Mouse (Mus musculus) liver, embryonic 13.5 days (tissue): ENCODE measurements around the gene Trem1. TPM values are rescaled to one million over a fixed set of nuclear protein-coding genes. Genes with fewer than 3 reads are reported as not detected.

ENCODE experiments used
- ATAC-seq: fragments of 200-750 bp; cut with Nextera tagmentation; 2 replicates; pipeline ENCODE4 v1.8.0; 2017; ENCODE audit warnings: low read depth, mild to moderate bottlenecking, moderate number of reproducible peaks, moderate library complexity
- DNase-seq: peaks from one replicate; pipeline ENCODE4 v3.0.0; 2022
- H3K27ac ChIP-seq: fragments of 300-500 bp; sonication (generic); 2 replicates; pipeline ENCODE4 v1.5.1; 2015; ENCODE audit warnings: moderate library complexity, mild to moderate bottlenecking, inconsistent platforms
- H3K27me3 ChIP-seq: fragments of 300-500 bp; sonication (generic); 2 replicates; pipeline ENCODE4 v1.6.1; 2015; ENCODE audit warnings: mild to moderate bottlenecking, inconsistent platforms
- H3K36me3 ChIP-seq: fragments of 300-500 bp; sonication (generic); 2 replicates; pipeline ENCODE4 v1.6.1; 2015; ENCODE audit warnings: mild to moderate bottlenecking, inconsistent platforms
- H3K4me1 ChIP-seq: fragments of 300-500 bp; sonication (generic); replicated peaks from 2 replicates; pipeline ENCODE4 v1.6.1; 2015; ENCODE audit warnings: inconsistent platforms
- H3K4me2 ChIP-seq: fragments of 300-500 bp; sonication (generic); 2 replicates; pipeline ENCODE4 v1.6.1; 2015; ENCODE audit warnings: inconsistent platforms, mild to moderate bottlenecking, moderate library complexity
- H3K4me3 ChIP-seq: fragments of 300-500 bp; sonication (generic); replicated peaks from 2 replicates; pipeline ENCODE4 v1.5.1; 2015; ENCODE audit warnings: mild to moderate bottlenecking, inconsistent platforms
- H3K9ac ChIP-seq: fragments of 300-500 bp; sonication (generic); 2 replicates; pipeline ENCODE4 v1.6.1; 2015; ENCODE audit warnings: mild to moderate bottlenecking, inconsistent platforms
- H3K9me3 ChIP-seq: fragments of 300-500 bp; sonication (generic); replicated peaks from 2 replicates; pipeline ENCODE4 v1.6.1; 2016; ENCODE audit warnings: inconsistent platforms
- WGBS: fragments of 180-500 bp; shearing (Covaris S2); methylation state at CpG from one replicate; pipeline ENCODE4 v1.1.7; 2015; ENCODE audit not compliant: insufficient replicate concordance; 5-methylcytosine and 5-hydroxymethylcytosine counted together
- polyA plus RNA-seq: library from polyadenylated mRNA; unstranded; fragments of >200 nt; fragmentation: Nextera tagmentation; extraction: Ambion mirVana; gene quantifications from 2 replicates; pipeline ENCODE4 v1.2.1, GENCODE M21; 2015

The Trem1 gene
- polyA plus RNA-seq, 1 experiment from 2014 or later: 0.71 TPM

- H3K4me1 ChIP-seq: no peaks in the 10 kb centered on the region
- no peaks in the 10 kb centered on the region for H3K27me3 ChIP-seq
- ATAC-seq: no peak
- no peaks in the 10 kb centered on the region for H3K9me3 ChIP-seq
- H3K27ac ChIP-seq: no peak within 1 kb of the TSS
- no peaks in the 10 kb centered on the region for H3K36me3 ChIP-seq
- no peak within 1 kb of the TSS for H3K4me2 ChIP-seq
- WGBS: 63% methylated on average over 11 of the region's 11 CpGs
- H3K4me3 ChIP-seq: no peak within 1 kb of the TSS
- H3K9ac ChIP-seq: no peak within 1 kb of the TSS
- DNase-seq: no peak
Observed at GRCm38 (mm10) chr17:48247221-48247928, 14.8 kb downstream of the Trem1 start, which contains the start of gene Trem3. TSS of gene Trem3 (plus strand) at chr17:48247777.

GRCm38 (mm10) chr17:48249039-48249438 lies 16.5 kb downstream of the Trem1 start:
- DNase-seq: no peak
- 0 out of 2 replicates have a peak, but pooled peaks cover 3% of the 10 kb centered on the region for H3K27me3 ChIP-seq
- H3K4me3 ChIP-seq: no peak overlapping the region
- H3K9me3 ChIP-seq: no peaks in the 10 kb centered on the region
- H3K36me3 ChIP-seq: no peaks in the 10 kb centered on the region
- H3K4me2 ChIP-seq: no peak overlapping the region
- H3K27ac ChIP-seq: no peak overlapping the region
- H3K4me1 ChIP-seq: no peaks in the 10 kb centered on the region
- no peak overlapping the region for H3K9ac ChIP-seq
- no peak for ATAC-seq

- Histone ChIP-seq H3K36me3 (no peaks in the 10 kb centered on the region), H3K4me1 (no peaks in the 10 kb centered on the region), H3K4me2 (no peak overlapping the region), H3K9me3 (no peaks in the 10 kb centered on the region), H3K9ac (no peak overlapping the region), H3K4me3 (no peak overlapping the region), H3K27me3 (0 out of 2 replicates have a peak, but pooled peaks cover 3% of the 10 kb centered on the region), H3K27ac (no peak overlapping the region)
- DNase-seq (no peak), ATAC-seq (no peak)
- WGBS: 65% methylated on average over 11 of the region's 11 CpGs
Observed at GRCm38 (mm10) chr17:48249501-48249900, 16.9 kb downstream of the Trem1 start.

- ATAC-seq (no peak), DNase-seq (no peak)
- H3K27ac ChIP-seq: no peak overlapping the region
- H3K4me1 ChIP-seq: no peaks in the 10 kb centered on the region
- 0 out of 2 replicates have a peak, but pooled peaks cover 3% of the 10 kb centered on the region for H3K27me3 ChIP-seq
- no peaks in the 10 kb centered on the region for H3K9me3 ChIP-seq
- H3K9ac ChIP-seq: no peak overlapping the region
- H3K4me2 ChIP-seq: no peak overlapping the region
- no peak overlapping the region for H3K4me3 ChIP-seq
- whole genome bisulfite sequencing: 71% methylated on average over 7 of the region's 7 CpGs
- no peaks in the 10 kb centered on the region for H3K36me3 ChIP-seq
Observed at GRCm38 (mm10) chr17:48250631-48251030, 18.1 kb downstream of the Trem1 start.

- Histone ChIP-seq H3K4me3 (no peak overlapping the region), H3K27me3 (0 out of 2 replicates have a peak, but pooled peaks cover 3% of the 10 kb centered on the region), H3K9ac (no peak overlapping the region), H3K36me3 (no peaks in the 10 kb centered on the region), H3K4me2 (no peak overlapping the region), H3K27ac (no peak overlapping the region), H3K9me3 (no peaks in the 10 kb centered on the region), H3K4me1 (no peaks in the 10 kb centered on the region)
- no peak for DNase-seq
- ATAC-seq: no peak
Observed at GRCm38 (mm10) chr17:48256575-48256974, 24.0 kb downstream of the Trem1 start.

GRCm38 (mm10) chr17:48261868-48262267 lies 29.3 kb downstream of the Trem1 start:
- H3K36me3 ChIP-seq: no peaks in the 10 kb centered on the region
- H3K27me3 ChIP-seq: no peaks in the 10 kb centered on the region
- DNase-seq (no peak), ATAC-seq (no peak)
- no peaks in the 10 kb centered on the region for H3K9me3 ChIP-seq
- peaks cover 33% of the 10 kb centered on the region for H3K4me1 ChIP-seq
- H3K9ac ChIP-seq: no peak overlapping the region
- no peak overlapping the region for H3K27ac ChIP-seq
- H3K4me3 ChIP-seq: no peak overlapping the region
- H3K4me2 ChIP-seq: no peak overlapping the region
- 32% methylated on average over 2 of the region's 2 CpGs for WGBS

GRCm38 (mm10) chr17:48263741-48264362 lies 31.3 kb downstream of the Trem1 start, which contains the start of gene Treml4:
TSS of gene Treml4 (plus strand) at chr17:48264295.
- H3K36me3 ChIP-seq: no peaks in the 10 kb centered on the region
- peaks cover 50% of the 10 kb centered on the region for H3K4me1 ChIP-seq
- H3K27ac ChIP-seq: peak within 1 kb of the TSS; percentile 70
- H3K27me3 ChIP-seq: no peaks in the 10 kb centered on the region
- no peaks in the 10 kb centered on the region for H3K9me3 ChIP-seq
- no peak for DNase-seq
- H3K4me3 ChIP-seq: no peak within 1 kb of the TSS
- peak within 1 kb of the TSS; percentile 30; the same call in 1 of the 2 replicates for H3K9ac ChIP-seq
- peak within 1 kb of the TSS; percentile 20 for H3K4me2 ChIP-seq
- WGBS: 59% methylated on average over 3 of the region's 3 CpGs
- ATAC-seq: no peak

GRCm38 (mm10) chr17:48264662-48265061 lies 32.1 kb downstream of the Trem1 start:
- Histone ChIP-seq H3K9ac (peak overlapping the region; percentile 30; the same call in 1 of the 2 replicates), H3K4me3 (no peak overlapping the region), H3K36me3 (no peaks in the 10 kb centered on the region), H3K9me3 (no peaks in the 10 kb centered on the region), H3K27ac (peak overlapping the region; percentile 70), H3K27me3 (no peaks in the 10 kb centered on the region), H3K4me2 (peak overlapping the region; percentile 20), H3K4me1 (peaks cover 57% of the 10 kb centered on the region)
- peak; percentile 78 for ATAC-seq
- WGBS: 82% methylated on average over 7 of the region's 7 CpGs
- peak; percentile 62 for DNase-seq

GRCm38 (mm10) chr17:48266138-48266537 lies 33.6 kb downstream of the Trem1 start:
- Histone ChIP-seq H3K4me2 (no peak overlapping the region), H3K4me3 (no peak overlapping the region), H3K27me3 (no peaks in the 10 kb centered on the region), H3K27ac (peak overlapping the region; percentile 35; the same call in 1 of the 2 replicates), H3K36me3 (no peaks in the 10 kb centered on the region), H3K4me1 (peaks cover 72% of the 10 kb centered on the region), H3K9me3 (no peaks in the 10 kb centered on the region), H3K9ac (no peak overlapping the region)
- ATAC-seq: no peak
- 55% methylated on average over 2 of the region's 2 CpGs for WGBS
- no peak for DNase-seq

GRCm38 (mm10) chr17:48266610-48267304 lies 34.2 kb downstream of the Trem1 start:
- H3K9me3 ChIP-seq: no peaks in the 10 kb centered on the region
- no peak overlapping the region for H3K4me2 ChIP-seq
- no peaks in the 10 kb centered on the region for H3K36me3 ChIP-seq
- no peak for ATAC-seq
- WGBS: 41% methylated on average over 2 of the region's 2 CpGs
- peak overlapping the region; percentile 35; the same call in 1 of the 2 replicates for H3K27ac ChIP-seq
- DNase-seq: no peak
- H3K27me3 ChIP-seq: no peaks in the 10 kb centered on the region
- no peak overlapping the region for H3K4me3 ChIP-seq
- H3K9ac ChIP-seq: no peak overlapping the region
- peaks cover 78% of the 10 kb centered on the region for H3K4me1 ChIP-seq

GRCm38 (mm10) chr17:48267591-48267990 lies 35.0 kb downstream of the Trem1 start:
- ATAC-seq: no peak
- Histone ChIP-seq H3K36me3 (no peaks in the 10 kb centered on the region), H3K4me2 (0 out of 2 replicates have a peak overlapping the region, but pooled peaks have one; percentile 11), H3K9me3 (no peaks in the 10 kb centered on the region), H3K9ac (no peak overlapping the region), H3K4me3 (no peak overlapping the region), H3K4me1 (peaks cover 85% of the 10 kb centered on the region), H3K27me3 (no peaks in the 10 kb centered on the region), H3K27ac (no peak overlapping the region)
- 31% methylated on average over 1 of the region's 1 CpGs for WGBS
- DNase-seq: peak; percentile 49
